17 mouse cellular contexts compared by ENCODE assay signal in genomic region chr19:14191820-14192219, GRCm38 (mm10).
"Had no signal": no experiment of that assay in that cellular context is flagged by ENCODE, and none has a peak within 500 bp of the region (broad histone marks: within the 10 kb centered on the region; RNA-seq: fewer than 3 reads in every experiment).

No protein-coding gene starts in this region.

- H3K27ac ChIP-seq: lung, embryonic 15.5 days; macrophage; midbrain, embryonic 13.5 days; midbrain, embryonic 15.5 days; neural tube, embryonic 12.5 days; stomach, embryonic 15.5 days; stomach, postnatal 0 days had no signal

- H3K9me3 ChIP-seq: lung, embryonic 15.5 days; megakaryocyte, embryonic 14.5 days; midbrain, embryonic 13.5 days; midbrain, embryonic 15.5 days; neural tube, embryonic 12.5 days; stomach, embryonic 15.5 days had no signal

- H3K4me3 ChIP-seq: lung, embryonic 15.5 days; megakaryocyte, embryonic 14.5 days; midbrain, embryonic 13.5 days; midbrain, embryonic 15.5 days; neural tube, embryonic 12.5 days; stomach, embryonic 15.5 days had no signal

- H3K4me1 ChIP-seq: lung, embryonic 15.5 days; midbrain, embryonic 13.5 days; midbrain, embryonic 15.5 days; neural tube, embryonic 12.5 days; stomach, embryonic 15.5 days had no signal

- H3K4me2 ChIP-seq: lung, embryonic 15.5 days; midbrain, embryonic 11.5 days; midbrain, embryonic 13.5 days; midbrain, embryonic 15.5 days; neural tube, embryonic 12.5 days; stomach, embryonic 15.5 days had no signal

- H3K9ac ChIP-seq: lung, embryonic 15.5 days; midbrain, embryonic 13.5 days; midbrain, embryonic 15.5 days; neural tube, embryonic 12.5 days; stomach, embryonic 15.5 days had no signal

- ATAC-seq: lung, postnatal 0 days; midbrain, embryonic 13.5 days; midbrain, embryonic 15.5 days had no signal

- DNase-seq: lung, adult 2 months; lung, postnatal 14 days; lung, postnatal 36 days; right cerebral cortex, postnatal 14 days; thymus, adult 2 months; thymus, postnatal 14 days; thymus, postnatal 36 days had no signal

- H3K27me3 ChIP-seq: lung, embryonic 15.5 days; midbrain, embryonic 13.5 days; midbrain, embryonic 15.5 days; neural tube, embryonic 12.5 days; stomach, embryonic 15.5 days had no signal

- H3K36me3 ChIP-seq: lung, embryonic 15.5 days; midbrain, embryonic 13.5 days; midbrain, embryonic 15.5 days; neural tube, embryonic 12.5 days; stomach, embryonic 15.5 days had no signal
